Mouse (Mus musculus): ENCODE results near the gene Egln1. TPM values are rescaled to one million over a fixed set of nuclear protein-coding genes. Genes with fewer than 3 reads are reported as not detected.

The Egln1 gene
- polyA plus RNA-seq, 1 experiment from 2014 or later = 4.3 TPM

- Histone ChIP-seq H3K9ac (no peak overlapping the region), H3K9me3 (replicated peaks) (no peaks in the 10 kb centered on the region), H3K27me3 (replicated peaks) (0 out of 2 replicates have a peak, but pooled peaks cover 3% of the 10 kb centered on the region), H3K27ac (no peak overlapping the region), H3K4me3 (no peak overlapping the region), H3K4me1 (peaks cover 59% of the 10 kb centered on the region), H3K4me2 (peak overlapping the region; percentile 39), H3K36me3 (no peaks in the 10 kb centered on the region; the same call in 1 of the 2 replicates)
- no peak for ATAC-seq
- 51% methylated on average over 18 of the region's 18 CpGs for WGBS (ENCODE audit: insufficient replicate concordance)
Observed at GRCm38 (mm10) chr8:124921369-124922279, 27.5 kb downstream of the Egln1 start.

DNA sequence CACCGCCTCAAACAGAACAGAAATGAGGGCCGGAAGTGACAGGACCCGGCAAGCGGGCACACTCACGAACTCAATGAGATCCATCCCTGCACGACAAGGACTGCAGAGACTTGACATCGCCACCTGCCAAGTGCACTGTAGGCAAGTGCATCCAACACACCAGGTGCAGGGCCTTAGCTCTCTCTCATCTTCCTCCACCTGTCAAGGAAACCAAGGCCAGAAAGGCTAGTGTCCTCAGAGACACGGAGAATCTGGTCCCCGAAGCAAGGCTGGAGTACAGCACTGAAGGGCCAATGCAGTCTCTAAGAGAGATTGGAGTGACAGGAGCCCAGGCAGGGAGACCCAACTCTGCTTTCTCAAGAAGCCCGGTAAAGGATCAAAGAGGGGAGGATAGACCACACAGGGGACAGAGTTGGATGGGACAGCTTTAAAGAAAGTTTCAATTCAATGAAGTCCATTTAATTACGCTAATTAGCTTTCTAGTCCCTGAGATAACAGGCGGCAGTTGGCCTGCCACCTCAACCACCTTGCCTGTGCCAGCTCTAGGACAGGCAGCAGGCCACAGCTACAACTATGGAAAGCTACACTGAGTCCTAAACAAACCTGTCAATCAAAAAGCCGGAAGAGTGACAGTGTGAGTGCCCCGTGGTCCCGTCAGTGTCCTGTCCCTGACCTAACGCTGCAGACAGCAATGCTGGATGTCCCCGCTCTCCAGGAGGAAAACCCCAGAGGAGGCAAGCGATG is 31.2 kb downstream of the Egln1 start:
- Histone ChIP-seq H3K27me3 (replicated peaks) (0 out of 2 replicates have a peak, but pooled peaks cover 3% of the 10 kb centered on the region), H3K4me1 (peaks cover 26% of the 10 kb centered on the region), H3K27ac (no peak overlapping the region), H3K9ac (no peak overlapping the region), H3K4me2 (no peak overlapping the region), H3K9me3 (replicated peaks) (no peaks in the 10 kb centered on the region), H3K4me3 (no peak overlapping the region), H3K36me3 (peaks cover 27% of the 10 kb centered on the region)
- WGBS (ENCODE audit: insufficient replicate concordance) = 76% methylated on average over 18 of the region's 18 CpGs
- ATAC-seq = no peak

DNA sequence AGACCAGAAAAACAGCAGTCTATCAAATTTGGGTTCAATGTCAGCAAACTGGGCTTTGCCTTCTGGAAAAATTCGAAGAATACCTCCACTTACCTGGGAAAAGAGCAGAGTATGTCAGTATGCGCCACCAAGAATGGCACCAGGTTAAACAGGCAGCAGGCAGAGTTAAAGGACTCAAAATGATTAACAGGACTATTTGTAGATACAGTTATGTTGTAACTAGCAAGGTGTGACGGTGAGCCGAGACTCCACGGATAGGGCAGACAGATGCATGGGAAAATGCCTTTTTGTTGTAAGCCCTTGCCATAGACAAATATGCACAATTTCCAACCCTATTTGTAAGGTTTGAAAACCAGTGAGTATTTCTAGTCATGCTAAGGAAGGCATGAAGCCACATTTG is 35.1 kb downstream of the Egln1 start:
- Histone ChIP-seq H3K27me3 (replicated peaks) (no peaks in the 10 kb centered on the region), H3K9me3 (replicated peaks) (no peaks in the 10 kb centered on the region), H3K4me3 (no peak overlapping the region), H3K4me2 (no peak overlapping the region), H3K27ac (no peak overlapping the region), H3K36me3 (peaks cover 65% of the 10 kb centered on the region), H3K4me1 (peaks cover 20% of the 10 kb centered on the region; the same call in 1 of the 2 replicates), H3K9ac (no peak overlapping the region)
- ATAC-seq = no peak
- WGBS (ENCODE audit: insufficient replicate concordance) = 94% methylated on average over 5 of the region's 5 CpGs

- 53% methylated on average over 17 of the region's 17 CpGs for WGBS (ENCODE audit: insufficient replicate concordance)
- Histone ChIP-seq H3K4me2 (no peak overlapping the region), H3K9ac (no peak overlapping the region), H3K4me3 (no peak overlapping the region), H3K4me1 (peaks cover 10% of the 10 kb centered on the region; the same call in 1 of the 2 replicates), H3K9me3 (replicated peaks) (no peaks in the 10 kb centered on the region), H3K27me3 (replicated peaks) (no peaks in the 10 kb centered on the region), H3K27ac (no peak overlapping the region), H3K36me3 (peaks cover 84% of the 10 kb centered on the region)
- no peak for ATAC-seq
Observed at GRCm38 (mm10) chr8:124911938-124912872, 36.9 kb downstream of the Egln1 start.

- H3K9ac ChIP-seq = no peak overlapping the region
- no peaks in the 10 kb centered on the region for H3K27me3 ChIP-seq (replicated peaks)
- H3K9me3 ChIP-seq (replicated peaks) = no peaks in the 10 kb centered on the region
- no peak for ATAC-seq
- H3K4me1 ChIP-seq = peaks cover 10% of the 10 kb centered on the region
- H3K4me2 ChIP-seq = no peak overlapping the region
- whole genome bisulfite sequencing (ENCODE audit: insufficient replicate concordance) = 84% methylated on average over 10 of the region's 10 CpGs
- H3K27ac ChIP-seq = no peak overlapping the region
- H3K36me3 ChIP-seq = peaks cover 100% of the 10 kb centered on the region
- H3K4me3 ChIP-seq = no peak overlapping the region
Observed at GRCm38 (mm10) chr8:124910349-124910748, 38.8 kb downstream of the Egln1 start.

GRCm38 (mm10) chr8:124909936-124910335 is 39.2 kb downstream of the Egln1 start:
- H3K4me2 ChIP-seq = no peak overlapping the region
- H3K9me3 ChIP-seq (replicated peaks) = no peaks in the 10 kb centered on the region
- no peak overlapping the region for H3K4me3 ChIP-seq
- no peak for ATAC-seq
- H3K27me3 ChIP-seq (replicated peaks) = no peaks in the 10 kb centered on the region
- 91% methylated on average over 16 of the region's 16 CpGs for WGBS (ENCODE audit: insufficient replicate concordance)
- no peak overlapping the region for H3K9ac ChIP-seq
- peaks cover 10% of the 10 kb centered on the region for H3K4me1 ChIP-seq
- H3K27ac ChIP-seq = no peak overlapping the region
- H3K36me3 ChIP-seq = peaks cover 100% of the 10 kb centered on the region

DNA sequence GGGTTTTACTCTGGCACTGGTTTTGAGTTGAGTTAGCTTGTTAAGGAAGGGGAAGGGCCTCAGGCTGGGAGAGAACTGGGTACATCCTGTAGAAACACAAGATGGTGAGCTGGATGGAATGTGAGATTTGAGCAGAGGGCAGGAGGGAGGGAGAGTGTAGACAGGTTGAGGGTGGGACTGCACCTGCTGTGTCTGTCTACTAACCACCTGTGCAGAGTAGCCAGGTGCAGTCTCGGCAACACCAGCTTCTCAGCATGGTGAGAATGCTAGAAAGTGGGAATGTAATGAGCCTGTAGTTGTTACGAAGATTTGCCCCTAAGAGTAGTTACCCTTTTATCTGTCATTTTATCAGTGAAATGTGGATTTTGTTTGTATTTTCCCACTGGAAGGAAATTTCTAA is 43.6 kb downstream of the Egln1 start:
- H3K4me3 ChIP-seq = no peak overlapping the region
- 85% methylated on average over 2 of the region's 2 CpGs for WGBS (ENCODE audit: insufficient replicate concordance)
- no peak for ATAC-seq
- H3K4me2 ChIP-seq = no peak overlapping the region
- peaks cover 97% of the 10 kb centered on the region for H3K36me3 ChIP-seq
- H3K27ac ChIP-seq = no peak overlapping the region
- H3K4me1 ChIP-seq = peaks cover 11% of the 10 kb centered on the region
- H3K9me3 ChIP-seq (replicated peaks) = no peaks in the 10 kb centered on the region
- H3K27me3 ChIP-seq (replicated peaks) = no peaks in the 10 kb centered on the region
- H3K9ac ChIP-seq = no peak overlapping the region

DNA sequence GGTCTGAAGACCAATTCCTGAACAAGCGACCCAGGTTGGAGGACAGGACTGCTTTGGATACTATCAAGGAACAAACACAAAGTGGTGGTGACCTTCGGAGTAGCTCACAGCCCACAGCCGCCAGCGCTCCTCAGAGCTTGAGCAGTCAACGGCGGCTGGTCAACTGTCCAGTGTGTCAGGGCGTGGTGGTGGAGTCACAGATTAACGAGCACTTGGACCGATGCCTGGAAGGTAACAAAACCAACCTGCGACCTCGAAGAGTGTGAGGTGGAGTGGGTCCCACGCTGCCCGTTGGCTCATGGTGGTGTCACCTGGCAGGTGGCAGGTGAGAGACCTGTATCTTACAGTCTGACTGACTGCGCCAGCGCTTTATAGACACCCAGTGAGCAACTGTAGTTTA is 45.9 kb downstream of the Egln1 start:
- Histone ChIP-seq H3K36me3 (peaks cover 93% of the 10 kb centered on the region), H3K4me1 (peaks cover 24% of the 10 kb centered on the region), H3K4me3 (no peak overlapping the region), H3K9me3 (replicated peaks) (no peaks in the 10 kb centered on the region), H3K4me2 (no peak overlapping the region), H3K27ac (no peak overlapping the region), H3K9ac (no peak overlapping the region), H3K27me3 (replicated peaks) (no peaks in the 10 kb centered on the region)
- no peak for ATAC-seq
- 90% methylated on average over 15 of the region's 15 CpGs for WGBS (ENCODE audit: insufficient replicate concordance)

- peaks cover 50% of the 10 kb centered on the region for H3K4me1 ChIP-seq
- H3K4me2 ChIP-seq = peak overlapping the region; percentile 99
- 2% methylated on average over 31 of the region's 31 CpGs for WGBS (ENCODE audit: insufficient replicate concordance)
- no peaks in the 10 kb centered on the region for H3K9me3 ChIP-seq (replicated peaks)
- peak overlapping the region; percentile 98 for H3K4me3 ChIP-seq
- peaks cover 75% of the 10 kb centered on the region for H3K36me3 ChIP-seq
- H3K27me3 ChIP-seq (replicated peaks) = no peaks in the 10 kb centered on the region
- H3K9ac ChIP-seq = peak overlapping the region; percentile 93
- ATAC-seq = no peak
- peak overlapping the region; percentile 93 for H3K27ac ChIP-seq
Observed at GRCm38 (mm10) chr8:124898251-124898905, 50.7 kb downstream of the Egln1 start.

DNA sequence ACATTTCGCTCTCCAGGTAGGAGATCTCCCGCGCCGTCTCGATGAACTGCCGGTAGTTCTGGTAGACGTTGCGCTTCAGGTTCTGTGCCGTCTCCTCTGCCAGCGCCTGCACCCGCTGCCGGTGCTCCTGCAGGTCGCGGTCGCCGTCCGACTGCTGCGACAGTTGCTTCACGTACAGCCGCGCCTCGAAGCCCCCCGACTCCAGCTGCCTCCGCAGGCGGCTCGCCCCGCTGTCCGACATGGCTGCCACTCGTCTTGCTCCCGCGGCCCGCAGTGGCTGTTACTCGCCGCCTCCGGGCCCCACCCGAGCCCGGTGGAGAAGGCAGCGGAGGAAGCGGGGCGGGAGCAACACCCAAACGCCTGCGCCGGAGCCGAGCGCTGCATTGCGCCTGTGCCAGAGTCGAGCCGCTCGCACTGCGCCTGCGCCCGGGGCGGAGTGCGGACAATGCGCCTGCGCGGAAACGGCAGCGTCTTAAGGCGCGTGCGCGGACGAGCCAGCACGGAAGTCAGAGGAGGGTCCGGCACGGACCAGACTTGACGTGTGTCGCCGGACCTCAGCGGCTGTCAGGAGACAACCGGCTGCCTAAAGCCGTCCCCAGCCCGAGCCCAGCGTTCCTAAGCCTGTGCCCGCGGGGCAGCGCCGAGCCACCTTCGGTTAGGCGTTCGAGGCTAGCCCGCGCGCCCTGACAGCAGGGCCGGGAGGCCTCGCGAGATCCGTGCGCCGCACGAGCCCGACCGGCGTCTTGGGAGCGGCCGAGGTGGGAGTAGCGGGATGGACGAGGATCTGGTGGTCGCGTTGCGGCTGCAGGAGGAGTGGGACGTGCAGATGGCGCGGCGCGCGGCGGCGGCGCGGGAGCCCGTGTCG is 51.5 kb downstream of the Egln1 start, which contains the start of the genes Exoc8 and Sprtn:
Gene Exoc8 (minus strand): TSS at position 320 of the 865 bp plus-strand sequence.
Gene Sprtn (plus strand): TSS at position 501 of the 865 bp plus-strand sequence.
- Histone ChIP-seq H3K4me1 (peaks cover 44% of the 10 kb centered on the region), H3K9me3 (replicated peaks) (no peaks in the 10 kb centered on the region), H3K27me3 (replicated peaks) (no peaks in the 10 kb centered on the region), H3K9ac (peak within 1 kb of the TSS; percentile 93), H3K27ac (peak within 1 kb of the TSS; percentile 93), H3K4me2 (peak within 1 kb of the TSS; percentile 99), H3K36me3 (peaks cover 75% of the 10 kb centered on the region), H3K4me3 (peak within 1 kb of the TSS; percentile 98)
- WGBS (ENCODE audit: insufficient replicate concordance) = under 1% methylated on average over 114 of the region's 114 CpGs
- peak; percentile 93 for ATAC-seq

All from liver, embryonic 12.5 days (tissue).